Mouse (Mus musculus) G1E (cell line): ENCODE results near the gene Sbno1.

Source experiments
- CTCF ChIP-seq: IDR thresholded peaks from 2 replicates; pipeline ENCODE4 v1.5.1; 2012; ENCODE audit warnings: low read depth, low read length, inconsistent platforms, mixed read lengths
- GATA2 ChIP-seq: IDR thresholded peaks from 2 replicates; pipeline ENCODE4 v1.6.1; 2012; ENCODE audit warnings: low read depth, low read length, inconsistent platforms, borderline replicate concordance

DNA sequence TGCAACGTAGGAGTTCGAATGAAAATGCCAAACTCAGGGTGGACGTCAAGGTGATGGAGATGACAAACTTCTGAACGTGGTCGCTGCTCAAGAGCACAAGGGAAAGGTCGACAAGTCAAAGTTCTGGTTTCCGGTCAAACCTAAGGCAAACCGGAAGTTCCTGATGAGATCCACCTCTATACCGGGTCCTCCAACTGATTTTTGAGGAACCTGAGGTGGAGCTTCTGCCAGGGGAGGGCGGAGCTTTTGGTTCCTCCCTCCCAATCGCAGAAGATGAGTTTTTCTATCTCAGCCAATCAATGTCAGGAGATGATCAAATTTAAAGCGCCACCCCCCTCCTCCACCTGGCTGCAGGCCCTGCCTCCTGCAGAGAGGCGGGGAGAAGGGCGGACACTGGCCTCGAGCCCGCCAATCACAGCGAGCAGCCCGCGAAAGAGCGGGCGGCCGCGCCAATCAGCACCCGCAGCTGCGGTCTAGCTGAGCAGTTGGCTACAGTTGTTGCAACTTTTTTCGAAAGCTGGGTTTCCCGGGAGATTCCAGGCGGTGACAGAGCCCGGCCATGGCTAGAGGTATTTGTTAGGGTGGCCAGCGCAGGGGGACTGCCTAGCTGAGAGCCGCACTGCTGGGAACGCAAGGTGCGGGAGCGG lies 13.8 kb upstream of the Sbno1 start, which contains the start of gene Kmt5a:
- TF ChIP-seq CTCF (no peak), GATA2 (no peak)
